Comparison of ENCODE assay signal across 15 mouse cellular contexts in the genomic region with DNA sequence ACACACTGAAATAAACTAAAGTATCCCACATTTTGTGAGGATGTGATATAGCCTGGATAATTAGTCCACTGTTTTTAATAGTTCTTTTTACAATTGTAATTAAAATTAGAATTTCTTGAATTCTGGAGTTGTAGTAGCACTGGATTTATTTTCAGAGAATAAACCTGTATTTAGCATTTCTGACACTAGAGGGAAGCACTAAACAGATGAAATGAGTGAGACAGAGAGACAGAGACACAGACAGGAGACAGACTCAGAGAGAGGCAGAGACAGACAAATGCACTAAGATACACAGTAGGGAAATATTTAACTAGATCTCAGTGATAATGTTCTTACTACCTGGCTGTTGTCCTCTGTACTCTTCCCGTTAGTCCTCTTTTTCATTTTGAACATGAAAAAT.
A peak's percentile ranks its signal among the peaks of the same experiment; 100 is the strongest.
DNase-seq lines count a peak whose midpoint lies in the region; ATAC-seq and TF ChIP-seq lines count a peak whose summit lies in the region.
"Had no signal": no experiment of that assay in that cellular context is flagged by ENCODE, and none has a peak within 500 bp of the region (broad histone marks: within the 10 kb centered on the region; RNA-seq: fewer than 3 reads in every experiment).

No protein-coding gene starts in this region.

- H3K4me3 ChIP-seq in hindbrain, embryonic 11.5 days (ENCODE audit: low read depth, low read length) = no peak overlapping the region
- no peak overlapping the region for H3K4me3 ChIP-seq in hindbrain, embryonic 12.5 days
- H3K4me3 ChIP-seq in midbrain, embryonic 13.5 days (replicated peaks) = no peak overlapping the region
- H3K4me3 ChIP-seq in midbrain, embryonic 15.5 days = no peak overlapping the region
- no peak overlapping the region for H3K4me3 ChIP-seq in stomach, postnatal 0 days (ENCODE audit: low read depth, low read length)
- H3K4me3 ChIP-seq: heart, embryonic 13.5 days; liver, embryonic 13.5 days; myocyte had no signal

- ATAC-seq in hindbrain, embryonic 11.5 days (ENCODE audit: low FRiP score) = no peak
- no peak for ATAC-seq in hindbrain, embryonic 12.5 days (ENCODE audit: low FRiP score)
- 0 out of 2 replicates have a peak, but pooled peaks have one; percentile 30 for ATAC-seq in midbrain, embryonic 13.5 days
- no peak for ATAC-seq in midbrain, embryonic 15.5 days (replicated peaks)
- no peak for ATAC-seq in stomach, postnatal 0 days (ENCODE audit: low FRiP score, low TSS enrichment)

- H3K9me3 ChIP-seq in hindbrain, embryonic 11.5 days (ENCODE audit: control insufficient read depth, low read length) = no peaks in the 10 kb centered on the region
- H3K9me3 ChIP-seq in hindbrain, embryonic 12.5 days (replicated peaks) = no peaks in the 10 kb centered on the region
- no peaks in the 10 kb centered on the region for H3K9me3 ChIP-seq in midbrain, embryonic 13.5 days
- no peaks in the 10 kb centered on the region for H3K9me3 ChIP-seq in midbrain, embryonic 15.5 days
- no peaks in the 10 kb centered on the region for H3K9me3 ChIP-seq in stomach, postnatal 0 days (ENCODE audit: control insufficient read depth, low read length)
- H3K9me3 ChIP-seq: heart, embryonic 13.5 days; liver, embryonic 13.5 days had no signal

- no peak overlapping the region for H3K4me2 ChIP-seq in hindbrain, embryonic 11.5 days (replicated peaks; ENCODE audit: low read depth, low read length)
- no peak overlapping the region for H3K4me2 ChIP-seq in hindbrain, embryonic 12.5 days (replicated peaks)
- H3K4me2 ChIP-seq in midbrain, embryonic 13.5 days (replicated peaks) = no peak overlapping the region
- H3K4me2 ChIP-seq in midbrain, embryonic 15.5 days = no peak overlapping the region
- no peak overlapping the region for H3K4me2 ChIP-seq in stomach, postnatal 0 days (replicated peaks; ENCODE audit: low read depth)
- H3K4me2 ChIP-seq: heart, embryonic 13.5 days; liver, embryonic 13.5 days had no signal

- H3K27me3 ChIP-seq in hindbrain, embryonic 11.5 days (ENCODE audit: control insufficient read depth, insufficient read depth, low read length) = no peaks in the 10 kb centered on the region
- H3K27me3 ChIP-seq in hindbrain, embryonic 12.5 days = no peaks in the 10 kb centered on the region
- H3K27me3 ChIP-seq in midbrain, embryonic 13.5 days = no peaks in the 10 kb centered on the region
- H3K27me3 ChIP-seq in midbrain, embryonic 15.5 days (replicated peaks) = no peaks in the 10 kb centered on the region
- no peaks in the 10 kb centered on the region for H3K27me3 ChIP-seq in stomach, postnatal 0 days (ENCODE audit: control insufficient read depth, insufficient read depth, low read length)
- H3K27me3 ChIP-seq: heart, embryonic 13.5 days; liver, embryonic 13.5 days had no signal

- H3K9ac ChIP-seq in hindbrain, embryonic 11.5 days (ENCODE audit: low read depth, low read length) = no peak overlapping the region
- H3K9ac ChIP-seq in hindbrain, embryonic 12.5 days = no peak overlapping the region
- no peak overlapping the region for H3K9ac ChIP-seq in midbrain, embryonic 13.5 days (replicated peaks)
- no peak overlapping the region for H3K9ac ChIP-seq in midbrain, embryonic 15.5 days
- H3K9ac ChIP-seq in stomach, postnatal 0 days (ENCODE audit: low read length) = no peak overlapping the region
- H3K9ac ChIP-seq: heart, embryonic 13.5 days; liver, embryonic 13.5 days had no signal

- TF ChIP-seq CTCF in stomach, postnatal 0 days (IDR thresholded peaks at IDR 0.05; ENCODE audit: low read depth) = peak; percentile 70

- 94% methylated on average over 1 of the region's 1 CpGs for WGBS in hindbrain, embryonic 11.5 days
- WGBS in hindbrain, embryonic 12.5 days = 93% methylated on average over 1 of the region's 1 CpGs
- 94% methylated on average over 1 of the region's 1 CpGs for WGBS in midbrain, embryonic 13.5 days
- 86% methylated on average over 1 of the region's 1 CpGs for WGBS in midbrain, embryonic 15.5 days
- WGBS in stomach, postnatal 0 days = 84% methylated on average over 1 of the region's 1 CpGs

- peak; percentile 42 for DNase-seq in hindbrain, embryonic 11.5 days (ENCODE audit: low spot score)
- DNase-seq in c-Kit-positive CD71-positive TER-119-negative erythroid progenitor cells, embryonic 14.5 days (ENCODE audit: low read depth) = peak; percentile 1
- no peak for DNase-seq in stomach, postnatal 0 days (ENCODE audit: low spot score)
- no peak for DNase-seq in left cerebral cortex, postnatal 36 days (ENCODE audit: low spot score in 2 of 2)
- DNase-seq in cerebellum, adult 9-11 months = no peak
- DNase-seq: cerebellum, adult 11 months; kidney, postnatal 4 days; liver, embryonic 13.5 days; right cerebral cortex, postnatal 4 days; thymus, postnatal 14 days had no signal

- H3K36me3 ChIP-seq in hindbrain, embryonic 11.5 days (ENCODE audit: control insufficient read depth, insufficient read depth, low read length) = no peaks in the 10 kb centered on the region
- H3K36me3 ChIP-seq in hindbrain, embryonic 12.5 days = no peaks in the 10 kb centered on the region
- no peaks in the 10 kb centered on the region for H3K36me3 ChIP-seq in midbrain, embryonic 13.5 days
- H3K36me3 ChIP-seq in midbrain, embryonic 15.5 days (replicated peaks) = no peaks in the 10 kb centered on the region
- H3K36me3 ChIP-seq in stomach, postnatal 0 days (ENCODE audit: control insufficient read depth, insufficient read depth, low read length) = no peaks in the 10 kb centered on the region
- H3K36me3 ChIP-seq: heart, embryonic 13.5 days; liver, embryonic 13.5 days had no signal

- no peaks in the 10 kb centered on the region for H3K4me1 ChIP-seq in hindbrain, embryonic 11.5 days (replicated peaks; ENCODE audit: control insufficient read depth, insufficient read depth, low read length)
- H3K4me1 ChIP-seq in hindbrain, embryonic 12.5 days = no peaks in the 10 kb centered on the region
- 0 out of 2 replicates have a peak, but pooled peaks cover 3% of the 10 kb centered on the region for H3K4me1 ChIP-seq in midbrain, embryonic 13.5 days (replicated peaks)
- H3K4me1 ChIP-seq in midbrain, embryonic 15.5 days = no peaks in the 10 kb centered on the region
- H3K4me1 ChIP-seq in stomach, postnatal 0 days (replicated peaks; ENCODE audit: control insufficient read depth, insufficient read depth) = no peaks in the 10 kb centered on the region
- H3K4me1 ChIP-seq: heart, embryonic 13.5 days; liver, embryonic 13.5 days had no signal

- intact Hi-C loops in left cerebral cortex, postnatal 36 days (cut with DNase I) = no loop called here

- H3K27ac ChIP-seq in hindbrain, embryonic 11.5 days (ENCODE audit: low read depth, low read length) = no peak overlapping the region
- no peak overlapping the region for H3K27ac ChIP-seq in hindbrain, embryonic 12.5 days
- no peak overlapping the region for H3K27ac ChIP-seq in midbrain, embryonic 13.5 days
- H3K27ac ChIP-seq in midbrain, embryonic 15.5 days = no peak overlapping the region
- no peak overlapping the region for H3K27ac ChIP-seq in stomach, postnatal 0 days (replicated peaks)
- H3K27ac ChIP-seq: heart, embryonic 13.5 days; liver, embryonic 13.5 days had no signal

- no peak for TF ChIP-seq EP300 in stomach, postnatal 0 days (optimal IDR thresholded peaks at IDR 0.05)

Comparison
In these comparisons a context has a peak if more than half of its experiments do, and no peak if none do; other contexts are left out.
1. DNase-seq: peak in hindbrain, embryonic 11.5 days (single experiment) and c-Kit-positive CD71-positive TER-119-negative erythroid progenitor cells, embryonic 14.5 days (single experiment); none in stomach, postnatal 0 days (single experiment), left cerebral cortex, postnatal 36 days (0 of 2) and cerebellum, adult 9-11 months (single experiment).